Mouse (Mus musculus) left cerebral cortex, postnatal 14 days (tissue): Measurements from ENCODE around the gene Sptlc2. TPM values are rescaled to one million over a fixed set of nuclear protein-coding genes. Genes with fewer than 3 reads are reported as not detected.

Experiments
- microRNA-seq, 2 experiments: library from miRNA; unstranded; fragments of <30 nt; microRNA quantifications; one replicate each; pipeline ENCODE4 v1.2.0; 2022
- total RNA-seq, 2 experiments: library from RNA; stranded (reverse); gene quantifications; 2 replicates each; pipeline ENCODE4 v1.2.3; 2021

The Sptlc2 gene
- total RNA-seq, 2 experiments from 2014 or later = 43.8 to 49.1 TPM

Small RNA genes within 50 kb of the gene (microRNA-seq; reads per million reads assigned to microRNA genes)
- gene Gm47293 = 0 reads per million in 2 experiments
- 30.0 to 49.9 reads per million in 2 experiments for gene Mir3068

Other genes with a start within 250 kb of the Sptlc2 start
- 10 to 100 TPM; 48.1 to 51.7 TPM for gene Gstz1, start 241.2 kb downstream of the Sptlc2 start, total RNA-seq
- 10 to 100 TPM; 20.0 to 21.6 TPM for gene Pomt2, start 240.4 kb downstream of the Sptlc2 start, total RNA-seq
- gene Samd15, start 188.6 kb downstream of the Sptlc2 start, total RNA-seq = 1 to 10 TPM; 3.4 to 3.6 TPM
- gene Tmed8, start 187.9 kb downstream of the Sptlc2 start, total RNA-seq = 10 to 100 TPM; 28.0 to 28.5 TPM
- gene Noxred1, start 149.6 kb downstream of the Sptlc2 start, total RNA-seq = 1 to 10 TPM in 1 of 2 experiments, under 1 TPM in 1; 0.85 to 2.1 TPM
- 10 to 100 TPM; 55.8 to 58.7 TPM for gene Vipas39, start 122.1 kb downstream of the Sptlc2 start, total RNA-seq
- gene Ahsa1, start 121.9 kb downstream of the Sptlc2 start, total RNA-seq = 100 to 1,000 TPM; 158 to 159 TPM
- gene Ism2, start 88.7 kb downstream of the Sptlc2 start, total RNA-seq = under 1 TPM; 0.47 to 0.48 TPM
- 10 to 100 TPM; 79.6 to 93.9 TPM for gene Slirp, start 55.5 kb upstream of the Sptlc2 start, total RNA-seq
- 10 to 100 TPM; 17.1 to 17.2 TPM for gene Alkbh1, start 55.7 kb upstream of the Sptlc2 start, total RNA-seq
- 10 to 100 TPM; 50.5 to 54.1 TPM for gene Snw1, start 83.9 kb upstream of the Sptlc2 start, total RNA-seq
- not detected for gene Gm5788, start 106.4 kb upstream of the Sptlc2 start, total RNA-seq
- gene Gm8300, start 126.0 kb upstream of the Sptlc2 start, total RNA-seq = not detected
- gene Oog1, start 214.3 kb upstream of the Sptlc2 start, total RNA-seq = not detected
- gene Gm4027, start 230.5 kb upstream of the Sptlc2 start, total RNA-seq = not detected